In genomic region chr7:49152297-49152696, GRCm38 (mm10) we compare ENCODE assay signal across 14 mouse cellular contexts.
DNase-seq lines count a peak whose midpoint lies in the region; ATAC-seq lines count a peak whose summit lies in the region.
"Had no signal": no experiment of that assay in that cellular context is flagged by ENCODE, and none has a peak within 500 bp of the region (broad histone marks: within the 10 kb centered on the region; RNA-seq: fewer than 3 reads in every experiment).

No protein-coding gene starts in this region.

- H3K27me3 ChIP-seq in heart, embryonic 13.5 days (replicated peaks) = no peaks in the 10 kb centered on the region
- no peaks in the 10 kb centered on the region for H3K27me3 ChIP-seq in midbrain, embryonic 15.5 days (replicated peaks)
- no peaks in the 10 kb centered on the region for H3K27me3 ChIP-seq in midbrain, embryonic 14.5 days (ENCODE audit: control insufficient read depth, insufficient read depth, low read length)
- H3K27me3 ChIP-seq: limb, embryonic 13.5 days; lung, embryonic 15.5 days had no signal

- H3K27ac ChIP-seq in heart, embryonic 13.5 days (replicated peaks) = peak overlapping the region; percentile 43
- peak overlapping the region; percentile 20; the same call in 1 of the 2 replicates for H3K27ac ChIP-seq in midbrain, embryonic 15.5 days
- no peak overlapping the region for H3K27ac ChIP-seq in midbrain, embryonic 14.5 days (replicated peaks; ENCODE audit: low read depth, low read length)
- H3K27ac ChIP-seq: gastrocnemius, adult 2 months; limb, embryonic 13.5 days; lung, embryonic 15.5 days had no signal

- peaks cover 17% of the 10 kb centered on the region for H3K4me1 ChIP-seq in heart, embryonic 13.5 days
- H3K4me1 ChIP-seq in midbrain, embryonic 15.5 days = peaks cover 6% of the 10 kb centered on the region; the same call in 1 of the 2 replicates
- H3K4me1 ChIP-seq in midbrain, embryonic 14.5 days (ENCODE audit: control insufficient read depth, insufficient read depth, low read length) = 0 out of 2 replicates have a peak, but pooled peaks cover 4% of the 10 kb centered on the region
- H3K4me1 ChIP-seq: lung, embryonic 15.5 days had no signal

- H3K4me2 ChIP-seq in heart, embryonic 13.5 days = peak overlapping the region; percentile 0; the same call in 1 of the 2 replicates
- no peak overlapping the region for H3K4me2 ChIP-seq in midbrain, embryonic 15.5 days
- no peak overlapping the region for H3K4me2 ChIP-seq in midbrain, embryonic 14.5 days (ENCODE audit: low read length)
- H3K4me2 ChIP-seq: limb, embryonic 13.5 days; lung, embryonic 15.5 days had no signal

- no peak overlapping the region for H3K9ac ChIP-seq in heart, embryonic 13.5 days
- H3K9ac ChIP-seq in midbrain, embryonic 15.5 days = no peak overlapping the region
- H3K9ac ChIP-seq in midbrain, embryonic 14.5 days (replicated peaks; ENCODE audit: low read length) = no peak overlapping the region
- H3K9ac ChIP-seq: limb, embryonic 13.5 days; lung, embryonic 15.5 days had no signal

- no peak overlapping the region for H3K4me3 ChIP-seq in heart, embryonic 13.5 days
- H3K4me3 ChIP-seq in midbrain, embryonic 15.5 days = no peak overlapping the region
- H3K4me3 ChIP-seq in midbrain, embryonic 14.5 days (replicated peaks; ENCODE audit: low read depth, low read length) = no peak overlapping the region
- H3K4me3 ChIP-seq: gastrocnemius, adult 2 months; limb, embryonic 13.5 days; lung, embryonic 15.5 days had no signal

- no peak for DNase-seq in heart, adult 8-10 months (ENCODE audit: low spot score)
- no peak for DNase-seq in midbrain, embryonic 14.5 days
- peak; percentile 70 for DNase-seq in layer of hippocampus, adult 9-11 months
- DNase-seq in right cerebral cortex, postnatal 14 days = peak; percentile 37
- no peak for DNase-seq in retina, postnatal 1 day
- no peak for DNase-seq in lung, postnatal 10 days
- DNase-seq: gastrocnemius, adult 2 months; kidney, adult 11 months; spleen, adult 18-20 months; thymus, postnatal 14 days had no signal

- no peaks in the 10 kb centered on the region for H3K36me3 ChIP-seq in heart, embryonic 13.5 days
- H3K36me3 ChIP-seq in midbrain, embryonic 15.5 days (replicated peaks) = no peaks in the 10 kb centered on the region
- H3K36me3 ChIP-seq in midbrain, embryonic 14.5 days (ENCODE audit: control insufficient read depth, insufficient read depth, low read length) = no peaks in the 10 kb centered on the region
- H3K36me3 ChIP-seq: limb, embryonic 13.5 days; lung, embryonic 15.5 days had no signal

- ATAC-seq in heart, embryonic 13.5 days (ENCODE audit: extremely low read depth, insufficient number of reproducible peaks, low FRiP score, low TSS enrichment) = no peak
- peak; percentile 76 for ATAC-seq in midbrain, embryonic 15.5 days (replicated peaks)
- ATAC-seq in midbrain, embryonic 14.5 days (ENCODE audit: low FRiP score, low TSS enrichment) = no peak

- peaks cover 7% of the 10 kb centered on the region; the same call in 1 of the 2 replicates for H3K9me3 ChIP-seq in heart, embryonic 13.5 days
- H3K9me3 ChIP-seq in midbrain, embryonic 15.5 days = no peaks in the 10 kb centered on the region
- H3K9me3 ChIP-seq in midbrain, embryonic 14.5 days (ENCODE audit: control insufficient read depth, low read length) = peaks cover 5% of the 10 kb centered on the region
- H3K9me3 ChIP-seq: limb, embryonic 13.5 days; lung, embryonic 15.5 days had no signal

- 51% methylated on average over 5 of the region's 5 CpGs for WGBS in heart, embryonic 13.5 days
- WGBS in midbrain, embryonic 15.5 days = 62% methylated on average over 5 of the region's 5 CpGs
- 77% methylated on average over 5 of the region's 5 CpGs for WGBS in midbrain, embryonic 14.5 days

Comparison
In these comparisons a context has a peak if more than half of its experiments do, and no peak if none do; other contexts are left out.
1. DNase-seq: peak in layer of hippocampus, adult 9-11 months (single experiment) and right cerebral cortex, postnatal 14 days (single experiment); none in heart, adult 8-10 months (single experiment), midbrain, embryonic 14.5 days (single experiment), retina, postnatal 1 day (single experiment) and lung, postnatal 10 days (single experiment).